Mouse (Mus musculus): Measurements from ENCODE around the gene Ttc13. TPM values are rescaled to one million over a fixed set of nuclear protein-coding genes. Genes with fewer than 3 reads are reported as not detected.

Ttc13 gene
- total RNA-seq (2014; rRNA removed): 64.8 and 76.5 TPM in 2 replicates
- 64.0 and 66.5 TPM in 2 replicates for polyA plus RNA-seq (2015; fragmentation: Nextera tagmentation; extraction: Ambion mirVana)

- WGBS: under 1% methylated on average over 58 of the region's 59 CpGs
- peaks cover 19% of the 10 kb centered on the region; the same call in 1 of the 2 replicates for H3K4me1 ChIP-seq (ENCODE audit: insufficient read depth, low read length)
- ATAC-seq (ENCODE audit: low FRiP score): peak; percentile 98
- peak within 1 kb of the TSS; percentile 74 for H3K27ac ChIP-seq (ENCODE audit: low read depth, low read length)
- peak; percentile 49; the same call in 1 of the 2 replicates for TF ChIP-seq CTCF (IDR thresholded peaks at IDR 0.05)
- H3K9me3 ChIP-seq (ENCODE audit: low read length): no peaks in the 10 kb centered on the region
- H3K4me3 ChIP-seq (ENCODE audit: low read depth, low read length): peak within 1 kb of the TSS; percentile 89
- peak within 1 kb of the TSS; percentile 89 for H3K9ac ChIP-seq (replicated peaks; ENCODE audit: low read length, poor library complexity, severe bottlenecking)
- H3K27me3 ChIP-seq (ENCODE audit: insufficient read depth, low read length): no peaks in the 10 kb centered on the region
- peak within 1 kb of the TSS; percentile 82 for H3K4me2 ChIP-seq (ENCODE audit: low read depth, low read length, poor library complexity, severe bottlenecking)
- 0 out of 2 replicates have a peak, but pooled peaks cover 2% of the 10 kb centered on the region for H3K36me3 ChIP-seq (ENCODE audit: insufficient read depth, low read length)
- peak; percentile 99 for DNase-seq (ENCODE audit: low spot score)
These were observed at the start of gene Ttc13, which contains the start of gene Arv1 for GRCm38 (mm10) chr8:124721862-124722515. Gene Ttc13 (minus strand): TSS chr8:124721983. Gene Arv1 (plus strand): TSS chr8:124722139.

- DNase-seq (ENCODE audit: low spot score) (no peak), ATAC-seq (ENCODE audit: low FRiP score) (no peak)
- H3K9me3 ChIP-seq (ENCODE audit: low read length): no peaks in the 10 kb centered on the region
- no peaks in the 10 kb centered on the region for H3K27me3 ChIP-seq (ENCODE audit: insufficient read depth, low read length)
- WGBS: 66% methylated on average over 7 of the region's 7 CpGs
- H3K36me3 ChIP-seq (ENCODE audit: insufficient read depth, low read length): no peaks in the 10 kb centered on the region
- H3K4me3 ChIP-seq (ENCODE audit: low read depth, low read length): no peak overlapping the region
- no peak for TF ChIP-seq CTCF (IDR thresholded peaks at IDR 0.05)
- H3K9ac ChIP-seq (replicated peaks; ENCODE audit: low read length, poor library complexity, severe bottlenecking): no peak overlapping the region
- no peak overlapping the region for H3K27ac ChIP-seq (ENCODE audit: low read depth, low read length)
- H3K4me1 ChIP-seq (ENCODE audit: insufficient read depth, low read length): no peaks in the 10 kb centered on the region
- no peak overlapping the region for H3K4me2 ChIP-seq (ENCODE audit: low read depth, low read length, poor library complexity, severe bottlenecking)
These were observed 41.3 kb upstream of the Ttc13 start for GRCm38 (mm10) chr8:124763061-124763460.

- WGBS: 47% methylated on average over 3 of the region's 3 CpGs
- Histone ChIP-seq H3K27me3 (ENCODE audit: insufficient read depth, low read length) (no peaks in the 10 kb centered on the region), H3K4me2 (ENCODE audit: low read depth, low read length, poor library complexity, severe bottlenecking) (no peak overlapping the region), H3K9me3 (ENCODE audit: low read length) (no peaks in the 10 kb centered on the region), H3K36me3 (ENCODE audit: insufficient read depth, low read length) (no peaks in the 10 kb centered on the region), H3K4me1 (ENCODE audit: insufficient read depth, low read length) (no peaks in the 10 kb centered on the region), H3K27ac (ENCODE audit: low read depth, low read length) (no peak overlapping the region), H3K4me3 (ENCODE audit: low read depth, low read length) (no peak overlapping the region), H3K9ac (replicated peaks; ENCODE audit: low read length, poor library complexity, severe bottlenecking) (no peak overlapping the region)
- TF ChIP-seq CTCF (IDR thresholded peaks at IDR 0.05): peak; percentile 68
- DNase-seq (ENCODE audit: low spot score): peak; percentile 30
- ATAC-seq (ENCODE audit: low FRiP score): no peak
These were observed 36.8 kb upstream of the Ttc13 start for GRCm38 (mm10) chr8:124758544-124758943.

GRCm38 (mm10) chr8:124756601-124757000 lies 34.8 kb upstream of the Ttc13 start:
- Histone ChIP-seq H3K27me3 (ENCODE audit: insufficient read depth, low read length) (peaks cover 15% of the 10 kb centered on the region), H3K4me1 (ENCODE audit: insufficient read depth, low read length) (no peaks in the 10 kb centered on the region), H3K4me3 (ENCODE audit: low read depth, low read length) (no peak overlapping the region), H3K36me3 (ENCODE audit: insufficient read depth, low read length) (no peaks in the 10 kb centered on the region), H3K9me3 (ENCODE audit: low read length) (no peaks in the 10 kb centered on the region), H3K27ac (ENCODE audit: low read depth, low read length) (no peak overlapping the region), H3K9ac (replicated peaks; ENCODE audit: low read length, poor library complexity, severe bottlenecking) (no peak overlapping the region), H3K4me2 (ENCODE audit: low read depth, low read length, poor library complexity, severe bottlenecking) (no peak overlapping the region)
- no peak for DNase-seq (ENCODE audit: low spot score)
- no peak for TF ChIP-seq CTCF (IDR thresholded peaks at IDR 0.05)
- 72% methylated on average over 5 of the region's 5 CpGs for WGBS
- ATAC-seq (ENCODE audit: low FRiP score): no peak

- ATAC-seq (ENCODE audit: low FRiP score): no peak
- Histone ChIP-seq H3K9me3 (ENCODE audit: low read length) (no peaks in the 10 kb centered on the region), H3K27me3 (ENCODE audit: insufficient read depth, low read length) (peaks cover 15% of the 10 kb centered on the region), H3K4me2 (ENCODE audit: low read depth, low read length, poor library complexity, severe bottlenecking) (no peak overlapping the region), H3K4me1 (ENCODE audit: insufficient read depth, low read length) (peaks cover 2% of the 10 kb centered on the region; the same call in 1 of the 2 replicates), H3K36me3 (ENCODE audit: insufficient read depth, low read length) (no peaks in the 10 kb centered on the region), H3K9ac (replicated peaks; ENCODE audit: low read length, poor library complexity, severe bottlenecking) (no peak overlapping the region), H3K27ac (ENCODE audit: low read depth, low read length) (no peak overlapping the region), H3K4me3 (ENCODE audit: low read depth, low read length) (no peak overlapping the region)
- no peak for DNase-seq (ENCODE audit: low spot score)
- WGBS: 79% methylated on average over 2 of the region's 2 CpGs
- TF ChIP-seq CTCF (IDR thresholded peaks at IDR 0.05): no peak
These were observed 34.4 kb upstream of the Ttc13 start for GRCm38 (mm10) chr8:124756153-124756552.

GRCm38 (mm10) chr8:124755481-124755880 lies 33.7 kb upstream of the Ttc13 start:
- 88% methylated on average over 8 of the region's 8 CpGs for WGBS
- DNase-seq (ENCODE audit: low spot score) (no peak), ATAC-seq (ENCODE audit: low FRiP score) (no peak)
- Histone ChIP-seq H3K9ac (replicated peaks; ENCODE audit: low read length, poor library complexity, severe bottlenecking) (no peak overlapping the region), H3K9me3 (ENCODE audit: low read length) (no peaks in the 10 kb centered on the region), H3K4me3 (ENCODE audit: low read depth, low read length) (no peak overlapping the region), H3K36me3 (ENCODE audit: insufficient read depth, low read length) (no peaks in the 10 kb centered on the region), H3K27me3 (ENCODE audit: insufficient read depth, low read length) (peaks cover 17% of the 10 kb centered on the region), H3K4me1 (ENCODE audit: insufficient read depth, low read length) (peaks cover 4% of the 10 kb centered on the region; the same call in 1 of the 2 replicates), H3K4me2 (ENCODE audit: low read depth, low read length, poor library complexity, severe bottlenecking) (no peak overlapping the region), H3K27ac (ENCODE audit: low read depth, low read length) (no peak overlapping the region)
- no peak for TF ChIP-seq CTCF (IDR thresholded peaks at IDR 0.05)
